Mouse (Mus musculus): Measurements from ENCODE around the gene Pgbd1. TPM values are rescaled to one million over a fixed set of nuclear protein-coding genes. Genes with fewer than 3 reads are reported as not detected.
"Not testable (repeated sequence)": the region's sequence is repeated elsewhere in the genome, so short reads cannot be mapped to it uniquely, and the experiment has no call there.

Pgbd1 gene
- polyA plus RNA-seq, 1 experiment from 2014 or later: 5.1 TPM

DNA sequence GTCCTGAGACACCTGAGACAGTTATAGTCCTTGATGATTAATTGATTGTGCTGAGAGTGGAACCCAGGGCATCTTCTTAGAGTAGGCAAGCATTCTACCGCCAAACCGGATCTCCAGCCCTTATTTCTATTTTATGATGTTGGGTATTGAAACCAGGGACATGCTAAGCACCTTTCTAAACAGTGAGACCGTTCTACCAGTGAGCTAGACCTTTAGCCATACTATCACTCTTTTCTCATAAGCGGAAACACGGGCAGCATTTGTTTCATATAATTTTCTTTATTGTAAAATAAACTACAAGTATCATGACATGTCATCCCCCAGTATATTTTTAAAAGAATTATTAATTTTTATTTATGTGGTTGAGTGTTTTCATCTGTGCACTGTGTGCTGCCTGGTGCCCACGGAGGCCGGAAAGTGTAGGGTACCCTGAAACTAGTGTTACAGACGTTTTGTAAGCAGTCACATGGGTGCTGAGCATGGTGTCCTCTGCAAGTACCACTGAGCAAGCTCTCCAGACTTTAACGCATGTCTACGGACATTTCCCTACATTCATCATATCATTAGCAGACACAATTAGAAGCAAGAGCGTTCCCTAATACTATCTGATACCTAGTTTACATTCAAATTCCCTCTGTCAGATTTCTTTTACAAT is 31.9 kb downstream of the Pgbd1 start:
- Histone ChIP-seq H3K9ac (peak overlapping the region; percentile 55), H3K4me1 (peaks cover 6% of the 10 kb centered on the region), H3K9me3 (no peaks in the 10 kb centered on the region), H3K4me3 (peak overlapping the region; percentile 49), H3K4me2 (peak overlapping the region; percentile 61), H3K27me3 (replicated peaks) (peaks cover 3% of the 10 kb centered on the region; the same call in 1 of the 2 replicates), H3K36me3 (replicated peaks) (no peaks in the 10 kb centered on the region), H3K27ac (peak overlapping the region; percentile 83)
- ATAC-seq (replicated peaks): peak; percentile 62
- WGBS: 51% methylated on average over 11 of the region's 11 CpGs

DNA sequence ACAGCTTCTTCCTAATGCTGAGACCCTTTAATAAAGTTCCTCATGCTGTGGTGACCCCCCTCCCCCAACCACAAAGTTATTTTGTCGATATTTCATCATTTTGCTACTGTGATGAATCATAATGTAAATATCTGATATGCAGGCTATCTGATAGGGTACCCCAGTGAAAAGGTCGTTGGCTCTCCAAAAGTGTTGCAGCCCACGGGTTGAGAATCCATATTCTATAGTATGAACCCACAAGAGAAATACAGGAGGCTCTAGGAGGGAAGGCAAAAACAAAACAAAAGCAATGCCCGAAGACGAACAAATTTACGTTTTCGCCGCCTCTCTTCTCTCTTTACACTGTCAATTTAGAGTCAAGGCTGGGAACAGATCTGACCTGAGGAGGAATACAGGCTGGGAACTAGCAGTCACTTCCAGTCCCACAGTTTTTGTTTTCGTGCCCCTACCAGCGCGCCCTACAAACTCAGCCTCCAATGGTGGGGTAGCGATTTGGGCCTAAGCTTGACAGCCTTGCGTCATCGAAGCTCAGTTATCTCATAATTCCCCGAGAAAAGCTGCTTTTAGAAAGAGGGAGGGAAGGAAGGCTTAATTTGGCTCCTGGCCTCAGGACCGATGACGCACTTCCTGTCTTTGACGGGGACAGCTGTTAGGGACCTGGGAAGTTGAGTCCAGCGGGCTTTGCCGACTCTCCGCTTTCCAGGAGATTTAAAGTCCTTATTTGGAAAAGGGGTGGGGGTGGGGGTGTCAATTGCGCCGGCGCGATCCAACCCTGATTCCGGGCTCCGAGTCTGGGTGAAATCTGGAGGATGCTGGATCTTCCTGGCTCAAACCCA is 32.7 kb downstream of the Pgbd1 start:
- peak overlapping the region; percentile 83 for H3K27ac ChIP-seq
- peak overlapping the region; percentile 49 for H3K4me3 ChIP-seq
- H3K4me2 ChIP-seq: peak overlapping the region; percentile 61
- H3K4me1 ChIP-seq: peaks cover 6% of the 10 kb centered on the region
- H3K9me3 ChIP-seq: no peaks in the 10 kb centered on the region
- H3K36me3 ChIP-seq (replicated peaks): no peaks in the 10 kb centered on the region
- H3K9ac ChIP-seq: peak overlapping the region; percentile 55
- ATAC-seq (replicated peaks): peak; percentile 98
- WGBS: 4% methylated on average over 27 of the region's 27 CpGs
- peaks cover 3% of the 10 kb centered on the region; the same call in 1 of the 2 replicates for H3K27me3 ChIP-seq (replicated peaks)

DNA sequence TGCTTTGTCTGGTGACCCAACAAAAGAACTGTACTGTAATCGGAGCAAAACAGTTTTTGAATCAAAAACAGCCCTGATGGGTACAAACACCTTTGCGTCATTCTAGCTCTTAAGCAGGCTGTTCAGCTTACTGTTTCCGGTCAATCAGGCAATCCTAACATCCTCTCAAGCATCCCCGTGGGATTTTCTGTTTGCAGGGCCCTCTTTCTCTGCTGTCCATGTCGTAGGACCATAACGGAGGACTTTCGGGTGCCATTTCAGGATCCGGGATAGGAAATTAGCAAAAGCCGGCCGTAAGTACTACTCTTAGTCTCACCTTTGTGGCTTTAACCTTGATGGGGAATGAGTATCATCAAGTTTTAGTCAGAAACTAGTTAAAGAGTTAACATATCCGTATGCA is 33.5 kb downstream of the Pgbd1 start:
- no peak for ATAC-seq (replicated peaks)
- Histone ChIP-seq H3K9me3 (no peaks in the 10 kb centered on the region), H3K4me1 (peaks cover 6% of the 10 kb centered on the region), H3K9ac (no peak overlapping the region), H3K4me2 (peak overlapping the region; percentile 61; the same call in 1 of the 2 replicates), H3K27ac (no peak overlapping the region), H3K36me3 (replicated peaks) (no peaks in the 10 kb centered on the region), H3K27me3 (replicated peaks) (peaks cover 3% of the 10 kb centered on the region; the same call in 1 of the 2 replicates), H3K4me3 (0 out of 2 replicates have a peak overlapping the region, but pooled peaks have one; percentile 49)
- 81% methylated on average over 11 of the region's 11 CpGs for WGBS

DNA sequence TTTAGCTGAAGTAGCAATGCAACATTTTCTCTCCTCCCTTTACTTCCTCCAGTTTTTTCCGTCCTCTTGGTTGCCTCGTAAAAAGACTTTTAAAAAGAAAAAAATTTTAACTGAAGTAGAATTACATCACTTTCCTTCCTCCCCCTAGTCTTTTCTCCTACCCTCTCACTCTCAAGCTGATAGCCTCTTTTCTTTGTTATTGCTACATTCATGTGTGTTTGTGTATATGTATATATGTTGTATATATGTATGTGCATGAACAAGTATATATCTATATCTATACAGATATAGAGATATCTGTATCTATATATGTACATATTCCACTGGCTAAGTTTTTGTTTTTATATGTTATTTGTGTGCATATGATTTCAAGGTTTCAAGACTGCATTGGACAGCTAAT is 38.0 kb downstream of the Pgbd1 start:
- ATAC-seq (replicated peaks): peak; percentile 54
- H3K36me3 ChIP-seq (replicated peaks): no peaks in the 10 kb centered on the region
- peaks cover 3% of the 10 kb centered on the region; the same call in 1 of the 2 replicates for H3K27me3 ChIP-seq (replicated peaks)
- H3K9me3 ChIP-seq: no peaks in the 10 kb centered on the region
- H3K9ac ChIP-seq: peak overlapping the region; percentile 71; the same call in 1 of the 2 replicates
- peak overlapping the region; percentile 78; the same call in 1 of the 2 replicates for H3K27ac ChIP-seq
- H3K4me2 ChIP-seq: peak overlapping the region; percentile 64
- WGBS: 0% methylated on average over 2 of the region's 2 CpGs
- H3K4me3 ChIP-seq: peak overlapping the region; percentile 70
- peaks cover 38% of the 10 kb centered on the region for H3K4me1 ChIP-seq

DNA sequence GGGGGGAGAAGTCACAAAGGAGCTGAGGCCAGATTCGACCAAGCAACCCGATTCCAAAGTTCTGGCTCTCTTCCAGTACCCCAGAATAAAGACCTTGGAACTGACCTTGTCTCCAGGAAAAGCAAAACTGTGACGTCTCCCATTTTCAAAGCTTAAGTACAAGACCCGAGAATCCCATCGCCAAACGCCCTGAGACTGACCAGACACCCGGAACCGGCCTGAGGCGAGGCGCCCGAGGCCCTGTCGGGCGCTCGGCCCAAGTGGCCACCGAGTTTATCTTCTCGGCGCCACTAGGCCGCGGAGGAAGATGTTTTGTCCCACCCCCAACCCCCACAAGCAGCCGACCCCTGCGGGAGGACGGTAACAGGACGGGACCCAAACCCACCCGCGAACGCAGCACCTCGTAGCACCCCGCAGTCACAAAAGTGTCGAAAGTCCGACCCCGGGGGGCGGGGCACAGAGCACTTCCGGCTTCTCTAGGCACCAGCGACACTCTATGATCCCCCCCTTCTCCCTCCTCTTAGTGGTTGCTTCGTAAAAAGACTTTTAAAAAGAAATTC is 38.5 kb downstream of the Pgbd1 start, which contains the start of gene Zkscan3:
Zkscan3 (minus strand) TSS at position 469 of the 560 bp plus-strand sequence.
- under 1% methylated on average over 35 of the region's 35 CpGs for WGBS
- no peaks in the 10 kb centered on the region for H3K9me3 ChIP-seq
- H3K9ac ChIP-seq: peak within 1 kb of the TSS; percentile 71
- H3K4me1 ChIP-seq: peaks cover 34% of the 10 kb centered on the region
- peak; percentile 96 for ATAC-seq (replicated peaks)
- peaks cover 3% of the 10 kb centered on the region; the same call in 1 of the 2 replicates for H3K27me3 ChIP-seq (replicated peaks)
- H3K27ac ChIP-seq: peak within 1 kb of the TSS; percentile 78
- peak within 1 kb of the TSS; percentile 64 for H3K4me2 ChIP-seq
- no peaks in the 10 kb centered on the region for H3K36me3 ChIP-seq (replicated peaks)
- peak within 1 kb of the TSS; percentile 70 for H3K4me3 ChIP-seq

DNA sequence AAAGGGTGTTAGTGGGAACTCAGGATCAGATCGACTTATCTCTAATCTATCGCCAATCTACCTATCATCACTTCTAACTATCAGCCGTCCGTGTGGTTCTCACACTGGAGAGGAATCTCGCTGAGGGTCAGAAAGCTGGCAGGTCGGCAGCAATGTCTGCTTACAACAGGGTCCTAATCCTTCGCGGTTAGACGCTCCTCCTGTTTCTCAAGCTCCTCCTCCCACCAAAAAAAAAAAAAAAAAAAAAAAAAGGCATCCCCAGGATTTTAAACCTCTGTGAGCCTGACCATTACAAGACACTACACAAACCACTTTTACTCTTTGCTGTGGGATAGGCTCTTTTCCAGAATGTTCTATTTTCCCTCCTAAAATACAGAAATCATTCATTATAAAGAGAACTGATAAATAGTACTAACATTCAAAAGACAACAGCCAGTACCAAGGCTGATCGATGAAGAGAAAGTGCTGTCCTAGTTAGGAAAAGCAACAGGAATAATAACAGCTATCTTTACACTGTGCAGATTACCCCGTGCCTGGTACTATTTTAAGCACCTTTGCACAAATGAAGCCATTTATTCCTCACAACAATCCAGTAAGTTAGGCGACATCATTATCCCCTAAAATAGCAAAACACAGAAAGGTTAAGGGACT is 39.1 kb downstream of the Pgbd1 start:
- peak overlapping the region; percentile 78 for H3K27ac ChIP-seq
- 12% methylated on average over 12 of the region's 12 CpGs for WGBS

DNA sequence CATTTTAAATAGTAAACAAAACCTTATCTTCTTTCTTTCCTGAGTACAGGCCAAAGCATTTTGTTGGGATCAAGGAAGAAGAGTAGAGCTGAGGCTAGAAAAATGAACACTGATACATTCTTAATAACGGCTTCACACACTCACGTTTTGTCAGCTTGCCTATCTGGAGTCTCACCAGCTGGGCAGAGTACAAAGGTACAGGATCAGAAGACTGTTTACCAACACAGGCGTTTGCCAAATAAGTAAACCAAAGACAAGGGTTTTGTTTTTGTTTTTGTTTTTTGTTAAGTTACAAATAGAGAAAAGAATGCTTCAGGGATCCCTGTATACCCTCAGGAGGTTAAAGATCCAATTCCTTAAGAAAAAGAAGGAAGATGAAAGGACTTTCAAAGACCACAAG is 39.7 kb downstream of the Pgbd1 start:
- H3K27me3 ChIP-seq (replicated peaks): peaks cover 3% of the 10 kb centered on the region; the same call in 1 of the 2 replicates
- H3K9me3 ChIP-seq: no peaks in the 10 kb centered on the region
- no peak overlapping the region for H3K27ac ChIP-seq
- H3K9ac ChIP-seq: 0 out of 2 replicates have a peak overlapping the region, but pooled peaks have one; percentile 71
- H3K36me3 ChIP-seq (replicated peaks): no peaks in the 10 kb centered on the region
- peaks cover 34% of the 10 kb centered on the region for H3K4me1 ChIP-seq
- peak overlapping the region; percentile 70 for H3K4me3 ChIP-seq
- WGBS: 83% methylated on average over 3 of the region's 3 CpGs
- ATAC-seq (replicated peaks): no peak
- peak overlapping the region; percentile 64 for H3K4me2 ChIP-seq

More for the DNA sequence above, 39.1 kb downstream of the Pgbd1 start:
- peak overlapping the region; percentile 71 for H3K9ac ChIP-seq
- H3K4me3 ChIP-seq: peak overlapping the region; percentile 70
- H3K36me3 ChIP-seq (replicated peaks): no peaks in the 10 kb centered on the region
- H3K4me2 ChIP-seq: peak overlapping the region; percentile 64
- no peaks in the 10 kb centered on the region for H3K9me3 ChIP-seq
- peak; percentile 65; the same call in 1 of the 2 replicates for ATAC-seq (replicated peaks)
- peaks cover 34% of the 10 kb centered on the region for H3K4me1 ChIP-seq
- peaks cover 3% of the 10 kb centered on the region; the same call in 1 of the 2 replicates for H3K27me3 ChIP-seq (replicated peaks)

DNA sequence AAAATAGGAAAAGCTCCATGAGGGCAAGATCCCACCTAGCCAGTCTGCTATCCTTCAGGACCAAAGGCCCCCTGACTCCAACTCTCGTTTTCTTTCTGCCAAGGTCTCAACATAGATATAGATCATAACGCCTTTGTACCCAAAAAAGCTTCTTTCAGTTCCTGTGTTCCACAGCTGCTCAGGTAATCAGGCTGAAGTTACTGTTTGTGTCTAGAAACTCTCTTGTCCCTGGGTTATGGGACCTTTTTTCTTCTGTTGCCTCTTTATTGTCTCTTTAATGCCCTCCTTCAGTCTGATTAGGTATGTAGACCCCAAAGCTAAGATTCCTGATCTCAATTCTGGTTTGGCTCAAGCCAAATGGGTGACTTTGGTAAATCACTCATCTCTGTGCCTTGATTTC is 43.4 kb downstream of the Pgbd1 start:
- Histone ChIP-seq H3K9ac (no peak overlapping the region), H3K27me3 (replicated peaks) (no peaks in the 10 kb centered on the region), H3K4me3 (no peak overlapping the region), H3K36me3 (replicated peaks) (peaks cover 19% of the 10 kb centered on the region), H3K4me2 (no peak overlapping the region), H3K4me1 (peaks cover 34% of the 10 kb centered on the region), H3K9me3 (no peaks in the 10 kb centered on the region), H3K27ac (no peak overlapping the region)
- ATAC-seq (replicated peaks): no peak
- 98% methylated on average over 2 of the region's 2 CpGs for WGBS

DNA sequence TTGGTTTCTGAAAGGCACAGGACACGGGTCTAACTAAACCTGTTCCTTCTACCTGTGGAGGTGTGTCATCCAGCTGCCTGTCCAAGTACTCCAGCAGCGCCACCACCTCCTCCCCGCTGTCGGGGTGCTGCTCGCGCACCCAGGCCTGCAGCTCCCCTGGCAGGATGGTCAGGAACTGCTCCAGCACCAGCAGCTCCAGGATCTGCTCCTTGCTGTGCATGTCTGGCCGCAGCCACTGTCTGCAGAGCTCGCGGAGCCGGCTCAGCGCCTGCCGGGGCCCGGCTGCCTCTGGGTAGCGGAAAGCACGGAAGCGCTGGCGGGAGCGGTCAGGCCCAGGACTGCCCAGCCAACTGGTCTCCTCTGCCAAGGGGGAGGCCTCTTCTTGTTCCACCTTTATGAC is 44.8 kb downstream of the Pgbd1 start:
- 0 out of 2 replicates have a peak, but pooled peaks have one; percentile 30 for ATAC-seq (replicated peaks)
- WGBS: 97% methylated on average over 17 of the region's 18 CpGs
- peaks cover 33% of the 10 kb centered on the region for H3K36me3 ChIP-seq (replicated peaks)
- H3K9ac ChIP-seq; H3K9me3 ChIP-seq; H3K4me3 ChIP-seq; H3K27ac ChIP-seq; H3K4me2 ChIP-seq; H3K27me3 ChIP-seq (replicated peaks): not testable (repeated sequence)
- H3K4me1 ChIP-seq: peaks cover 25% of the 10 kb centered on the region

DNA sequence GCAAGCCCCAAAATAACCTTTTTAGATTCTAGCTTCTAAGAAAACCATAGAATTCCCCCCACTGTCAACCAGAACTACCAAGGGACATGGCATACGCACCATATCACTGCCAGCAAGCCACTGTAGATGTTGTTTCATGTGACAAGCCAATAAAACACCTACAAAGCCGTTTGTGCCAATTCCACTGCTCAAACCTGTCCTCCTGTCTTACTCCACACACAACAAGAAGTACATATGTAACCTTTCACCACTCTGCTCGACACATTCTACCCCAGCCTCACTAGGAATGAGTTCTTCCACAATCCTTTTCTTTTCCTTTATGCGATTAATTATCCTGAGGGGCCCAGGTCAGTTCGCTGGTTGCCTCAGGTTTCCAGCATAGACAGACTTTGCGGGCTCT is 45.2 kb downstream of the Pgbd1 start:
- Histone ChIP-seq H3K4me1 (peaks cover 20% of the 10 kb centered on the region), H3K4me3 (no peak overlapping the region), H3K36me3 (replicated peaks) (peaks cover 37% of the 10 kb centered on the region), H3K9ac (no peak overlapping the region), H3K4me2 (no peak overlapping the region), H3K9me3 (no peaks in the 10 kb centered on the region), H3K27me3 (replicated peaks) (no peaks in the 10 kb centered on the region), H3K27ac (no peak overlapping the region)
- WGBS: 95% methylated on average over 6 of the region's 6 CpGs
- no peak for ATAC-seq (replicated peaks)

DNA sequence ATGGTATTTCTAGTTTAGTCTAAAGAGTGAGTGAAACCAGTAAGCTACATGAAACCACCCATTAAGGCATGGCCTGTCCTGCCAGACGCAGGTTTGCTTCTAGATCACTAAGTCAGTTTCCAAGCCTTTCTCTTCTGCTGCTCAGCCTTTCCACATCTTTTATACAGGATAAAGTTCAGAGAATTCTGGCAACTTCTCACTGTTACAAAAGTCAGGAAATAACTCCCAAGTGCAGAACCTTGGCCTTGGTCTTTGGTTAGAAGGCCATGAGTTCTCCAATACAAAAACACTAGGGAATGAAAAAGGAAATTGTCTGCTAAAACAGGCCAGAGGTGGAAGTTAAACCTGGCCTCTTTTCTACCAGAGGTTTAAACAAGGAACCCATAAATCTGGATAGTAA is 45.6 kb downstream of the Pgbd1 start:
- no peak for ATAC-seq (replicated peaks)
- no peak overlapping the region for H3K4me3 ChIP-seq
- 96% methylated on average over 1 of the region's 1 CpGs for WGBS
- no peak overlapping the region for H3K4me2 ChIP-seq
- peaks cover 18% of the 10 kb centered on the region for H3K4me1 ChIP-seq
- H3K27ac ChIP-seq: no peak overlapping the region
- H3K9me3 ChIP-seq: no peaks in the 10 kb centered on the region
- H3K9ac ChIP-seq: no peak overlapping the region
- peaks cover 42% of the 10 kb centered on the region for H3K36me3 ChIP-seq (replicated peaks)
- H3K27me3 ChIP-seq (replicated peaks): no peaks in the 10 kb centered on the region

All from midbrain, embryonic 15.5 days (tissue).